Mouse (Mus musculus): Measurements from ENCODE around the gene Hoxa6.

GRCm38 (mm10) chr6:52251177-52251879 is 42.8 kb upstream of the Hoxa6 start:
- no peak for TF ChIP-seq CTCF (IDR thresholded peaks at IDR 0.05; ENCODE audit: extremely low read depth, insufficient read length, insufficient replicate concordance, low read depth, low read length)
- no peak for TF ChIP-seq POLR2A (IDR thresholded peaks at IDR 0.05; ENCODE audit: low read depth, low read length)
